Mouse (Mus musculus): Measurements from ENCODE around the gene Sbsn. TPM values are rescaled to one million over a fixed set of nuclear protein-coding genes. Genes with fewer than 3 reads are reported as not detected.

Gene Sbsn
- 0.46 and 0.60 TPM in 2 replicates for total RNA-seq (2014; rRNA removed)
- 0.33 and 0.41 TPM in 2 replicates for polyA plus RNA-seq (2012; rRNA removed)

- DNase-seq (ENCODE audit: extremely low read depth, low read depth, low spot score), result no peak
- 60% methylated on average over 5 of the region's 5 CpGs for WGBS
- Histone ChIP-seq H3K4me1 (ENCODE audit: control insufficient read depth, insufficient read depth, low read length) (no peaks in the 10 kb centered on the region), H3K27me3 (ENCODE audit: control insufficient read depth, insufficient read depth, low read length) (no peaks in the 10 kb centered on the region), H3K9ac (ENCODE audit: low read depth, low read length) (no peak within 1 kb of the TSS), H3K79me2 (ENCODE audit: control insufficient read depth, insufficient read depth, low read length) (no peaks in the 10 kb centered on the region), H3K36me3 (ENCODE audit: control insufficient read depth, insufficient read depth, low read length) (no peaks in the 10 kb centered on the region), H3K4me3 (ENCODE audit: insufficient read depth, low read depth, low read length) (no peak within 1 kb of the TSS), H3K27ac (replicated peaks; ENCODE audit: insufficient read depth, low read depth, low read length) (no peak within 1 kb of the TSS)
- TF ChIP-seq POLR2A (IDR thresholded peaks at IDR 0.05; ENCODE audit: extremely low read depth, insufficient read depth, low read length) (no peak), CTCF (IDR thresholded peaks at IDR 0.05; ENCODE audit: low read depth, low read length) (no peak)
Measured at GRCm38 (mm10) chr7:30751086-30751669, at the start of gene Sbsn. Gene Sbsn (plus strand): TSS chr7:30751471.

DNA sequence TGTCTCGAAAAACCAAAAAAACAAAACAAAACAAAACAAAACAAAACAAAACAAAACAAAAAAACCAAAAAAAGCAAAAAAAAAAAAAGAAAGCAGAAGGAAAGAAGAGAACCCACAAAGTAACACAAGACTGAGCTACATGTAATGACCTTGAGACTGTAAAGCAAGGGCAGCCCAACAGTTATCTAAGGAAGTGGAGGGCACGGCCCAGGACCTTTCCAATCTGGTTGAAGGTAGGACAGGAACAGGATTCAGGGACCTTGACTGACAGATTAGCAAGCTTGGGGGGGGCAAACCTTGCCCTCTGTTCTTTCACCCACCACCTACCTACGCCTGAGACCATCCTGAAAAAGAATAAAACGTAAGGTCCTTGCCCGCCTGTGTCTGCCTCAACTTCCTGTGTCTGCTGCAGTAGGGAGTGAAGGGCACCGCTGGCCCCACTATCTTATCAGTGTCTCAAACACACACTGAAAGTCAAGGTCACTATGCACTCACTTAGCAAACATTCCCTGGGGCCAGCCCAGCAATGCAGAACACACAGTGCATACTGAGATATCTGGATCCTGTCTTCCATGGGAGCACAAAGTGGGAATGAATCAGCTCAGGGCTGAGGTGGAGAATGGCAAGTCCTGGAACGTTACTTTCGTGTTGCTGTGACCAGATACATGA is 44.9 kb upstream of the Sbsn start:
- no peak overlapping the region for H3K4me3 ChIP-seq (ENCODE audit: insufficient read depth, low read depth, low read length)
- no peaks in the 10 kb centered on the region for H3K79me2 ChIP-seq (ENCODE audit: control insufficient read depth, insufficient read depth, low read length)
- TF ChIP-seq CTCF (IDR thresholded peaks at IDR 0.05; ENCODE audit: low read depth, low read length), result no peak
- no peak for TF ChIP-seq POLR2A (IDR thresholded peaks at IDR 0.05; ENCODE audit: extremely low read depth, insufficient read depth, low read length)
- no peak overlapping the region for H3K9ac ChIP-seq (ENCODE audit: low read depth, low read length)
- WGBS, result 16% methylated on average over 8 of the region's 8 CpGs
- no peaks in the 10 kb centered on the region for H3K36me3 ChIP-seq (ENCODE audit: control insufficient read depth, insufficient read depth, low read length)
- H3K4me1 ChIP-seq (ENCODE audit: control insufficient read depth, insufficient read depth, low read length), result peaks cover 9% of the 10 kb centered on the region; the same call in 1 of the 2 replicates
- peak overlapping the region; percentile 14; the same call in 1 of the 2 replicates for H3K27ac ChIP-seq (replicated peaks; ENCODE audit: insufficient read depth, low read depth, low read length)
- no peaks in the 10 kb centered on the region for H3K27me3 ChIP-seq (ENCODE audit: control insufficient read depth, insufficient read depth, low read length)
- peak; percentile 85 for DNase-seq (ENCODE audit: extremely low read depth, low read depth, low spot score)

GRCm38 (mm10) chr7:30707441-30707840 is 43.8 kb upstream of the Sbsn start:
- no peak overlapping the region for H3K4me3 ChIP-seq (ENCODE audit: insufficient read depth, low read depth, low read length)
- H3K9ac ChIP-seq (ENCODE audit: low read depth, low read length), result no peak overlapping the region
- no peaks in the 10 kb centered on the region for H3K27me3 ChIP-seq (ENCODE audit: control insufficient read depth, insufficient read depth, low read length)
- H3K79me2 ChIP-seq (ENCODE audit: control insufficient read depth, insufficient read depth, low read length), result no peaks in the 10 kb centered on the region
- H3K27ac ChIP-seq (replicated peaks; ENCODE audit: insufficient read depth, low read depth, low read length), result no peak overlapping the region
- TF ChIP-seq POLR2A (IDR thresholded peaks at IDR 0.05; ENCODE audit: extremely low read depth, insufficient read depth, low read length) (no peak), CTCF (IDR thresholded peaks at IDR 0.05; ENCODE audit: low read depth, low read length) (no peak)
- H3K4me1 ChIP-seq (ENCODE audit: control insufficient read depth, insufficient read depth, low read length), result peaks cover 9% of the 10 kb centered on the region; the same call in 1 of the 2 replicates
- WGBS, result 97% methylated on average over 1 of the region's 1 CpGs
- no peaks in the 10 kb centered on the region for H3K36me3 ChIP-seq (ENCODE audit: control insufficient read depth, insufficient read depth, low read length)
- DNase-seq (ENCODE audit: extremely low read depth, low read depth, low spot score), result no peak

GRCm38 (mm10) chr7:30711942-30712341 is 39.3 kb upstream of the Sbsn start, which contains the start of gene Atp4a:
Gene Atp4a (plus strand): TSS chr7:30712209.
- Histone ChIP-seq H3K36me3 (ENCODE audit: control insufficient read depth, insufficient read depth, low read length) (no peaks in the 10 kb centered on the region), H3K27me3 (ENCODE audit: control insufficient read depth, insufficient read depth, low read length) (no peaks in the 10 kb centered on the region), H3K79me2 (ENCODE audit: control insufficient read depth, insufficient read depth, low read length) (no peaks in the 10 kb centered on the region), H3K27ac (replicated peaks; ENCODE audit: insufficient read depth, low read depth, low read length) (no peak within 1 kb of the TSS), H3K9ac (ENCODE audit: low read depth, low read length) (no peak within 1 kb of the TSS), H3K4me1 (ENCODE audit: control insufficient read depth, insufficient read depth, low read length) (peaks cover 1% of the 10 kb centered on the region; the same call in 1 of the 2 replicates), H3K4me3 (ENCODE audit: insufficient read depth, low read depth, low read length) (no peak within 1 kb of the TSS)
- no peak for TF ChIP-seq CTCF (IDR thresholded peaks at IDR 0.05; ENCODE audit: low read depth, low read length)
- no peak for TF ChIP-seq POLR2A (IDR thresholded peaks at IDR 0.05; ENCODE audit: extremely low read depth, insufficient read depth, low read length)
- 88% methylated on average over 3 of the region's 3 CpGs for WGBS
- no peak for DNase-seq (ENCODE audit: extremely low read depth, low read depth, low spot score)

DNA sequence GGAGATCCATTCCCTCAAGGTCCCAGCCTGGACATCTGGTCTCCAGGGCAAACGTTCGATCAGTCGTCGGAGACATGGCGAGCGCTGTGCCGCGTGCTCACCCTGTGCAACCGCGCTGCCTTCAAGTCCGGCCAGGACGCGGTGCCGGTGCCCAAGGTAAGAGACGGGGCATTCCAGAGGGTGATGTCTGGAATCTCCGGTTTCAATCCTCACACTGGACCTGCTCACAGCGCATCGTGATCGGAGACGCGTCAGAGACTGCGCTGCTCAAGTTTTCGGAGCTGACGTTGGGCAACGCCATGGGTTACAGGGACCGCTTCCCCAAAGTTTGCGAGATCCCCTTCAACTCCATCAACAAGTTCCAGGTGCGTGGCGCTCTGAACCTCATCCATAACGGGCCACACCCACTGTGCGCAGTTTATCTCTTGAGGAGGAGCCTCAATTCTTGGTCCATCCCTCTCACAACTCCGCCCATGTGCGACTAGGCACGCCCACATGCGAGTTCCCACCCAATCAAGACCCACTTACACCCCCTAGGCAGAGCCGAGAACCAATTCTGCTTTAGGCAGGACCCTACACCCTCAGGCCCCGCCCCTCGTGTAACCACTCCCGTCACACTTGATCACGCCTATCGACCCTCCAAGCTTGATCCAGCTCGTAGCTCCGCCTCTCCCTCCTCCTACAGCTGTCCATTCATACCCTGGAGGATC is 34.1 kb upstream of the Sbsn start:
- H3K79me2 ChIP-seq (ENCODE audit: control insufficient read depth, insufficient read depth, low read length), result no peaks in the 10 kb centered on the region
- H3K9ac ChIP-seq (ENCODE audit: low read depth, low read length), result no peak overlapping the region
- H3K36me3 ChIP-seq (ENCODE audit: control insufficient read depth, insufficient read depth, low read length), result no peaks in the 10 kb centered on the region
- no peak overlapping the region for H3K27ac ChIP-seq (replicated peaks; ENCODE audit: insufficient read depth, low read depth, low read length)
- peak overlapping the region; percentile 4; the same call in 1 of the 2 replicates for H3K4me3 ChIP-seq (ENCODE audit: insufficient read depth, low read depth, low read length)
- H3K4me1 ChIP-seq (ENCODE audit: control insufficient read depth, insufficient read depth, low read length), result peaks cover 13% of the 10 kb centered on the region
- H3K27me3 ChIP-seq (ENCODE audit: control insufficient read depth, insufficient read depth, low read length), result no peaks in the 10 kb centered on the region
- peak; percentile 40 for DNase-seq (ENCODE audit: extremely low read depth, low read depth, low spot score)
- TF ChIP-seq POLR2A (IDR thresholded peaks at IDR 0.05; ENCODE audit: extremely low read depth, insufficient read depth, low read length), result no peak
- TF ChIP-seq CTCF (IDR thresholded peaks at IDR 0.05; ENCODE audit: low read depth, low read length), result no peak
- WGBS, result 8% methylated on average over 43 of the region's 43 CpGs
